Mouse (Mus musculus): ENCODE data around the gene Mpi. TPM values are rescaled to one million over a fixed set of nuclear protein-coding genes. Genes with fewer than 3 reads are reported as not detected.

The Mpi gene
- polyA plus RNA-seq, 1 experiment, result 32.2 TPM

DNA sequence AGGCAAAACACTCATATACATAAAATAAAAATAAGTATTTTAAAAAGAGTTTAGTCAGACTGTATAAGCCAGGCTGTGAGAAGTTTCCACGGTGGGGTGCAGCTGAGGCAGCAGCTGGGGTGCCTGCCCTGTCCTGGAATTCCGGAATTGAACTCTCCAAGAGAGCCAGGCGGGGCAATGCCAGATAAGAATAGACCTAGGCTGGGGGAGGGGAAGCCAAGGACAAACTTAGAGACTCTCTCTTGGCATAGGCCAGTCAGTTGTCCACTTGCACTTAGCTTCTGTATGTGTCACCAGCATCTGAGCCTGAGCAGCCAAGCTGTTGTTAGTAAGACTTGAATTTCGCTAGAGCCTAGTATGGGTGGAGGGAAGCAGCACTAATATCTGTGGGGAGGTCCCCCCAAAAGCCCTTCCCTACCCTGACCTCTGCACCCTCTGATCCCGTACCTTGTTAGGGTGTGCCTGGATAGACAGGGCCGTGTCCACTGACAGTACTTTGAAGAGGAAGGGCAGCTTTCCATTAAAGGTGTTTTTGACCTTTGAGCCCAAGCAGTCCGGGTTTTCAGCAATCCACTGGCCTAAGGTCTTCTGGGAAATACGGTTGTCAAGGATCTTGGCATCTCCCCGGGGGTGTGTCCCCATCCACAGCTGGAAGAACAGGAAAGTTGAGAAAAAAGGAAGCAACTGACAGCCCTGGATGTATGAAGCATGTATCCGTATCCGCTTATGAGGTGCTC is 2.3 kb downstream of the Mpi start:
- TF ChIP-seq CTCF (IDR thresholded peaks at IDR 0.05; ENCODE audit: borderline replicate concordance, insufficient read depth, low read length), result no peak
- no peak for TF ChIP-seq POLR2A (IDR thresholded peaks at IDR 0.05; ENCODE audit: low read depth, low read length)
- Histone ChIP-seq H3K27ac (ENCODE audit: insufficient read depth, low read length) (no peak overlapping the region), H3K4me3 (ENCODE audit: insufficient read depth, low read length) (no peak overlapping the region), H3K4me1 (ENCODE audit: control insufficient read depth, insufficient read depth, low read length) (peaks cover 4% of the 10 kb centered on the region; the same call in 1 of the 2 replicates)

DNA sequence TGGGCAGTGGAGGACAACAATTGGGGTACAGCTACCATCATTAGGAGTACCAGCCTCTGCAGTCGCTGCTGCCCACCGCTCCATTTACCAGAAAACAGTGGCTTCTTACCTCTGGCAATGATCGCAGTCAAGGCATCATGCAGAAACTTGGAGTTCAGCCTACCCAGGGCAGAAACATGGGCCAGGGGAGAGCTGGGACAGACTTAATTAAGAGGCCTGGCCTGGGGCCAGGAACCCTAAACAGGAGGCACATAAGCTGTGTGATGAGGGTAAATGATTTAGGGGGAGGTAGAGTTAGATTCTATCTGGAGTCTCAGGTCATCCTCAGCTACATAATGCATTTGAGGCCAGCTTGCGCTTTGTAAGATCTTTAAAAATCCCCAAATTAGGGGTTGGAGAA is 3.4 kb downstream of the Mpi start:
- TF ChIP-seq POLR2A (IDR thresholded peaks at IDR 0.05; ENCODE audit: low read depth, low read length) (no peak), CTCF (IDR thresholded peaks at IDR 0.05; ENCODE audit: borderline replicate concordance, insufficient read depth, low read length) (no peak)
- no peak overlapping the region for H3K4me3 ChIP-seq (ENCODE audit: insufficient read depth, low read length)
- no peak overlapping the region for H3K27ac ChIP-seq (ENCODE audit: insufficient read depth, low read length)
- peaks cover 4% of the 10 kb centered on the region; the same call in 1 of the 2 replicates for H3K4me1 ChIP-seq (ENCODE audit: control insufficient read depth, insufficient read depth, low read length)

DNA sequence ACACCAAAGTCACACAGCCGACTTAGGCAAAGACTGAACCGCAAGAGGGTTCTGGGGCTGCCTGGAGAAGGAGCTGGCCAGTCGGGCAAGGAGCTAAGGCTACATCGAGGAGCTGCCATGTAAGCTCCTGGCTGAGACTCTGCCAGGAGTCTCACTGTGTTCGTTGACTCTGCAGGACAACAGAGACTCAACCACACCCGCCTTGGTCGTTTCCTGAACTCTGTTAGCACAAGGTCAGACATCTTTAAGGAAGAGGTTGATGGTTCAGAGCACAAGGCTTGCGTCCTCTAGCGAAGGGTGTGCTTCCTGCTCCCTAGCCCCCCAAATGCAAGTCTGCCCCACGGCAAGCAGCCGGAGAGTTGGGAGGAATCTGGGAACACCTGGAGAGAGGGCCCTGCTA is 4.7 kb downstream of the Mpi start:
- H3K4me3 ChIP-seq (ENCODE audit: insufficient read depth, low read length), result no peak overlapping the region
- TF ChIP-seq CTCF (IDR thresholded peaks at IDR 0.05; ENCODE audit: borderline replicate concordance, insufficient read depth, low read length), result no peak
- TF ChIP-seq POLR2A (IDR thresholded peaks at IDR 0.05; ENCODE audit: low read depth, low read length), result no peak
- H3K27ac ChIP-seq (ENCODE audit: insufficient read depth, low read length), result no peak overlapping the region
- peaks cover 4% of the 10 kb centered on the region; the same call in 1 of the 2 replicates for H3K4me1 ChIP-seq (ENCODE audit: control insufficient read depth, insufficient read depth, low read length)

DNA sequence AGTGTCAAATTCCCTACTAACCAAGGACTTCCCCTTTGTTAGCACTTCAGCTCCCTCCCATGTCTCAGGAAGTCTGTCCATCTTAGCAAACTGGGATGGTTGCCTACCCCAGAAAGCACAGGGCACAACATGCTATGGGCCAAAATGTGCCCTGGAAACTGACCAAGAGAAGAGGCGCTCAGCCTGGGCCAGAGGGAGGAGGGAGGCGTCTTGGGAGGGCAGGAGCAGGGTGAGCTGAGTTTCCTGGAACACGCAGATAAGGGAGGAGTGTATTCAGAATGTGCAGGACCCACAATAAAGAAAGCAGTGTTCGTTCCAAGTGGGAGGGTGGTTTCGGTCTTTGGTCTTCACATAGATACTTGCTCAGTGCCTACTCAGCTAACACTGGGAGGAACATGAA is 5.3 kb downstream of the Mpi start:
- TF ChIP-seq POLR2A (IDR thresholded peaks at IDR 0.05; ENCODE audit: low read depth, low read length) (no peak), CTCF (IDR thresholded peaks at IDR 0.05; ENCODE audit: borderline replicate concordance, insufficient read depth, low read length) (no peak)
- no peak overlapping the region for H3K4me3 ChIP-seq (ENCODE audit: insufficient read depth, low read length)
- no peak overlapping the region for H3K27ac ChIP-seq (ENCODE audit: insufficient read depth, low read length)

DNA sequence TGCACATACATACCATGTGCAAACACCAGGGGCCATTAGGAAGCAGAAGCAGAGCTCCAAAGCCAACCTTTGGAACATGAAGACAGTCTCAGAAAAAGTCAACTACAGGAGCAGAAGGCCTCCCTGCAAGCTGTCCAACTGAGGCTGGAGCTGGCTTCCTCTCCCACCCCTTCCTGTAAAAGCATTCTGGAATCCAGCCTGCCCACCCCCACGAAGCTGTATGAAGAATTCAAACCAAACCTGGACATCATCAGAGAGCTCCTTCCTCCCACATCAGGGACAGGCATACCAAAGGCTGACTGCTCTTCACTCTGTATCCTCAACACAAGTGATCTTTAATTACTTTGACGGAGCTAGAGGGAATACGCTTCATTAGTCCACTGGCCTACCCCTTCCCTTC is 8.6 kb downstream of the Mpi start:
- peaks cover 3% of the 10 kb centered on the region; the same call in 1 of the 2 replicates for H3K4me1 ChIP-seq (ENCODE audit: control insufficient read depth, insufficient read depth, low read length)
- H3K27ac ChIP-seq (ENCODE audit: insufficient read depth, low read length), result no peak overlapping the region
- H3K4me3 ChIP-seq (ENCODE audit: insufficient read depth, low read length), result no peak overlapping the region
- TF ChIP-seq POLR2A (IDR thresholded peaks at IDR 0.05; ENCODE audit: low read depth, low read length) (no peak), CTCF (IDR thresholded peaks at IDR 0.05; ENCODE audit: borderline replicate concordance, insufficient read depth, low read length) (no peak)

More for the DNA sequence above, 5.3 kb downstream of the Mpi start:
- H3K4me1 ChIP-seq (ENCODE audit: control insufficient read depth, insufficient read depth, low read length), result peaks cover 4% of the 10 kb centered on the region; the same call in 1 of the 2 replicates

DNA sequence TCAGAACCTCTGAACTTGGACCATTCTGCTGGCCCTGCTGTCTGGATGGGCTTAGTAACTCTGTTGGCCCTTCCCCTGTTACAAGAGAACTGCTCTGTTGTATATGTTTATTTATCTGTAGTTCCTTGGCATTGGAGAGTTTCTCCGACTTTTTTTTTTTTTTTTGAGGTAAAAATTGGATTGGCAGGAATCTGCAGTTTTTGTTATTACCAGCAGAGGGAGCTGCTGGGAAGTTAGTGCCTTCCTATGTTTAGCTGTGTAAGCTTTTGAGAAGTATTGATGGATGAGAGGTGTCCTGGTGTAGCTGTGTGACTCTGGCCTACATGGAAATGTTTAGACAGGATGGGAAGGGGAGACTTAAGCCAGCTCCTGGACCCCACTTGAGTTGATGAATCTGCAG is 11.3 kb downstream of the Mpi start:
- TF ChIP-seq CTCF (IDR thresholded peaks at IDR 0.05; ENCODE audit: borderline replicate concordance, insufficient read depth, low read length), result no peak
- no peak for TF ChIP-seq POLR2A (IDR thresholded peaks at IDR 0.05; ENCODE audit: low read depth, low read length)
- Histone ChIP-seq H3K4me3 (ENCODE audit: insufficient read depth, low read length) (no peak overlapping the region), H3K27ac (ENCODE audit: insufficient read depth, low read length) (no peak overlapping the region), H3K4me1 (ENCODE audit: control insufficient read depth, insufficient read depth, low read length) (peaks cover 6% of the 10 kb centered on the region; the same call in 1 of the 2 replicates)

DNA sequence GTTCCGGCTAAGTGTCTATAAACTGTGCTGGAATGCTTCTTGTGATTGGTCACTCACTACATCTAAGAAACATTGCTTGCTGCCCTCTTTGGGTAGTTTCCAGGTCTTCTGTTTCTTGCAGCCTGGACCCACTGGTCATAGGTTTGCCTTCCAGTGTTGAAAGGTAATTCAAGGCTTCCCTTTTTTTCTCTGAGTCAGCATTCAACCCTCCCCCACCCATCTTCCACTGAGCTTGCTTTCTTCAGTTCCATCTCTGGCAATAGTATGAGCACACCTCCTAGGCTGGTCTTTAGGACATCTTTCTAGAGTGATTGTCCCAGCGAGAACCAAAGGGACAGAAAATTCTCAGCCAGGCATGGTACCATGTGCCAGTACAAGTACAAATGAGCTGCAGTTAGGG is 13.0 kb downstream of the Mpi start:
- no peak overlapping the region for H3K27ac ChIP-seq (ENCODE audit: insufficient read depth, low read length)
- H3K4me1 ChIP-seq (ENCODE audit: control insufficient read depth, insufficient read depth, low read length), result peaks cover 6% of the 10 kb centered on the region; the same call in 1 of the 2 replicates
- TF ChIP-seq CTCF (IDR thresholded peaks at IDR 0.05; ENCODE audit: borderline replicate concordance, insufficient read depth, low read length) (no peak), POLR2A (IDR thresholded peaks at IDR 0.05; ENCODE audit: low read depth, low read length) (no peak)
- H3K4me3 ChIP-seq (ENCODE audit: insufficient read depth, low read length), result no peak overlapping the region

DNA sequence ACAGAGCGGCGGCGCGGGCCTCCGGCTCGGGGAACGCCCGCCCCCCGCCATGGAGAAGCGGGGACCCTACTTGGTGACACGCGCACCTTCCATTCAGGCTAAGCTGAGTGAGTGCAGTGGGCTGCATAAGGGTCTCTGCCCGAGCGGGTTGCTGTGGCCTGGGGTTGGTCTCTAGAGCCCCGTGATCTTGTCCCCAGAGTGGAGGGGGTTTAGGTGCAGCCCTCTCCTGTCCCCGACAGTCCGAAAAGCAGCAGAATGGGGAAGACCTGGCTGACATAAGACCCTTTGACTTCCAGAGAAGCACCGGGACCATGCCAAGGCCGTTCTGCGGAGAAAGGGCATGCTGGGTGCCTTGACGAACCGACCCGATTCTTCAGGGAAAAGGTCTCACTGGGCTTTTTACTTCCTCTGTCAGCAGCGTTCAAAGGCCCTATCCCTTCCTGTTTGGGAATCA is 14.8 kb downstream of the Mpi start:
- peak overlapping the region; percentile 21; the same call in 1 of the 2 replicates for H3K27ac ChIP-seq (ENCODE audit: insufficient read depth, low read length)
- peak overlapping the region; percentile 93 for H3K4me3 ChIP-seq (ENCODE audit: insufficient read depth, low read length)
- TF ChIP-seq CTCF (IDR thresholded peaks at IDR 0.05; ENCODE audit: borderline replicate concordance, insufficient read depth, low read length) (no peak), POLR2A (IDR thresholded peaks at IDR 0.05; ENCODE audit: low read depth, low read length) (peak; percentile 32; the same call in 1 of the 2 replicates)
- peaks cover 6% of the 10 kb centered on the region; the same call in 1 of the 2 replicates for H3K4me1 ChIP-seq (ENCODE audit: control insufficient read depth, insufficient read depth, low read length)

DNA sequence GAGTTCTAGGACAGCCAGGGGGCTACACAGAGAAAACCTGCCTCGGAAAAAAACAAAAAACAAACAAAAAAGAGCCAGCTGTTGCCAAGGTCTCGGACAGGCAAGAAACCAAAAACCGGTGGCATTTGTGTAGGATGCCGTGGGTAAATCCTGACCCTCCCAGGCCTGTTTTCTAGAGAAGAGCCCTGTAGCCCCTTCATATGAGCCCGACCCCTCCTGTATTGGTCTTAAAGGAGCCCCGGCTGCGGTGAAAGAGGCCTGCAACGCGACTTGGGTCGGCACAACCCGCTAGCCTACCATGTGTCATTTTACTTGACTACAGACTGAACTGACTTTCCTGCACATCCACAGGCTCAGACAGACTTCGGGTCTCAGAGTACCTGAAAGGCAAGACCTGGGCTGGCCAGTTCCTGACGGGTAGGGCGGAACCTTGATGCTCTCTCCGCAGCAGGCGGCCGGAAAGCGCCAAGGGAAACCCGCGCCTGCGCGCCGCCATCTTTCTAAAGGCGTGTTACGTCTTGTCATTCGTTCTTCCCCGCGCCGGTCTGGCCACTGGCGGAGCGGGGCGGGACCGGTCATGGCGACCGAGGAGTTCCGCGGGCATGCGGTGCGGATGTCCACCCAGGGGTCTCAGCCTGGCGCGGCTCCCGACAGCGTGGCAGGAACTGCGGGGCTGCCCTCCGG is 15.4 kb downstream of the Mpi start, which contains the start of gene Fam219b:
Fam219b (plus strand) TSS at position 485 of the 684 bp plus-strand sequence.
- peak within 1 kb of the TSS; percentile 93 for H3K4me3 ChIP-seq (ENCODE audit: insufficient read depth, low read length)

More for the DNA sequence above, 15.4 kb downstream of the Mpi start, which contains the start of gene Fam219b:
- TF ChIP-seq CTCF (IDR thresholded peaks at IDR 0.05; ENCODE audit: borderline replicate concordance, insufficient read depth, low read length), result no peak
- TF ChIP-seq POLR2A (IDR thresholded peaks at IDR 0.05; ENCODE audit: low read depth, low read length), result peak; percentile 82
- peak within 1 kb of the TSS; percentile 21; the same call in 1 of the 2 replicates for H3K27ac ChIP-seq (ENCODE audit: insufficient read depth, low read length)
- H3K4me1 ChIP-seq (ENCODE audit: control insufficient read depth, insufficient read depth, low read length), result peaks cover 6% of the 10 kb centered on the region; the same call in 1 of the 2 replicates
